Mouse (Mus musculus) neural tube, embryonic 13.5 days (tissue): Measurements from ENCODE around the gene Olfr94. TPM values are rescaled to one million over a fixed set of nuclear protein-coding genes. Genes with fewer than 3 reads are reported as not detected.
A peak's percentile ranks its signal among the peaks of the same experiment; 100 is the strongest.
"Not testable (repeated sequence)": the region's sequence is repeated elsewhere in the genome, so short reads cannot be mapped to it uniquely, and the experiment has no call there.

Source experiments
- ATAC-seq: fragments of 200-750 bp; cut with Nextera tagmentation; 2 replicates; pipeline ENCODE4 v1.8.0; 2017; ENCODE audit warnings: low read depth, mild to moderate bottlenecking, moderate TSS enrichment, moderate library complexity
- H3K27ac ChIP-seq: fragments of 300-500 bp; sonication (generic); replicated peaks from 2 replicates; pipeline ENCODE4 v1.5.1; 2015; ENCODE audit warnings: moderate library complexity, mild to moderate bottlenecking, inconsistent platforms
- H3K27me3 ChIP-seq: fragments of 300-500 bp; sonication (generic); 2 replicates; pipeline ENCODE4 v1.6.1; 2015; ENCODE audit warnings: mild to moderate bottlenecking, inconsistent platforms
- H3K36me3 ChIP-seq: fragments of 300-500 bp; sonication (generic); 2 replicates; pipeline ENCODE4 v1.6.1; 2015; ENCODE audit warnings: mild to moderate bottlenecking, inconsistent platforms
- H3K4me1 ChIP-seq: fragments of 300-500 bp; sonication (generic); replicated peaks from 2 replicates; pipeline ENCODE4 v1.6.1; 2015; ENCODE audit warnings: inconsistent platforms
- H3K4me2 ChIP-seq: fragments of 300-500 bp; sonication (generic); 2 replicates; pipeline ENCODE4 v1.6.1; 2015; ENCODE audit warnings: inconsistent platforms, mild to moderate bottlenecking, moderate library complexity
- H3K4me3 ChIP-seq: fragments of 300-500 bp; sonication (generic); 2 replicates; pipeline ENCODE4 v1.5.1; 2015; ENCODE audit warnings: mild to moderate bottlenecking, inconsistent platforms
- H3K9ac ChIP-seq: fragments of 300-500 bp; sonication (generic); 2 replicates; pipeline ENCODE4 v1.6.1; 2015; ENCODE audit warnings: moderate library complexity, mild to moderate bottlenecking, inconsistent platforms
- H3K9me3 ChIP-seq: fragments of 300-500 bp; sonication (generic); 2 replicates; pipeline ENCODE4 v1.6.1; 2016; ENCODE audit warnings: inconsistent platforms
- WGBS: fragments of 180-500 bp; shearing (Covaris S2); methylation state at CpG from one replicate; pipeline ENCODE4 v1.1.7; 2015; 5-methylcytosine and 5-hydroxymethylcytosine counted together
- polyA plus RNA-seq: library from polyadenylated mRNA; unstranded; fragments of >200 nt; fragmentation: Nextera tagmentation; extraction: Ambion mirVana; gene quantifications from 2 replicates; pipeline ENCODE4 v1.2.1, GENCODE M21; 2015

The Olfr94 gene
- not detected in 2 replicates for polyA plus RNA-seq

GRCm38 (mm10) chr17:37200894-37201293 lies at the start of gene Olfr94:
TSS of gene Olfr94 (minus strand) at chr17:37200994.
- no peaks in the 10 kb centered on the region for H3K9me3 ChIP-seq
- WGBS: 68% methylated on average over 2 of the region's 2 CpGs

GRCm38 (mm10) chr17:37250544-37250943 lies 49.8 kb upstream of the Olfr94 start:
- no peak overlapping the region for H3K9ac ChIP-seq
- H3K36me3 ChIP-seq: no peaks in the 10 kb centered on the region
- no peak overlapping the region for H3K4me3 ChIP-seq
- no peak overlapping the region for H3K27ac ChIP-seq
- H3K27me3 ChIP-seq: no peaks in the 10 kb centered on the region
- ATAC-seq: no peak
- no peak overlapping the region for H3K4me2 ChIP-seq
- no peaks in the 10 kb centered on the region for H3K9me3 ChIP-seq
- H3K4me1 ChIP-seq: no peaks in the 10 kb centered on the region
- 15% methylated on average over 1 of the region's 1 CpGs for WGBS

More at GRCm38 (mm10) chr17:37200894-37201293, at the start of gene Olfr94:
- ATAC-seq: no peak
- Histone ChIP-seq H3K36me3 (no peaks in the 10 kb centered on the region), H3K9ac (no peak within 1 kb of the TSS), H3K27me3 (peaks cover 35% of the 10 kb centered on the region), H3K4me1 (peaks cover 18% of the 10 kb centered on the region; the same call in 1 of the 2 replicates), H3K4me3 (no peak within 1 kb of the TSS), H3K27ac (no peak within 1 kb of the TSS), H3K4me2 (no peak within 1 kb of the TSS)

- Histone ChIP-seq H3K9ac (no peak overlapping the region), H3K9me3 (no peaks in the 10 kb centered on the region), H3K4me1 (no peaks in the 10 kb centered on the region), H3K36me3 (no peaks in the 10 kb centered on the region), H3K27ac (no peak overlapping the region), H3K4me3 (no peak overlapping the region), H3K27me3 (no peaks in the 10 kb centered on the region), H3K4me2 (no peak overlapping the region)
- no peak for ATAC-seq
Measured at GRCm38 (mm10) chr17:37249460-37249859, 48.7 kb upstream of the Olfr94 start.

- no peak overlapping the region for H3K9ac ChIP-seq
- no peak for ATAC-seq
- 36% methylated on average over 5 of the region's 5 CpGs for WGBS
Measured at GRCm38 (mm10) chr17:37246715-37247114, 45.9 kb upstream of the Olfr94 start.

GRCm38 (mm10) chr17:37242198-37242597 lies 41.4 kb upstream of the Olfr94 start:
- no peaks in the 10 kb centered on the region for H3K36me3 ChIP-seq
- H3K27ac ChIP-seq: no peak overlapping the region
- H3K9ac ChIP-seq: no peak overlapping the region
- H3K4me2 ChIP-seq: no peak overlapping the region
- ATAC-seq: no peak
- no peaks in the 10 kb centered on the region for H3K4me1 ChIP-seq
- 0 out of 2 replicates have a peak, but pooled peaks cover 7% of the 10 kb centered on the region for H3K9me3 ChIP-seq
- WGBS: 56% methylated on average over 3 of the region's 3 CpGs
- H3K4me3 ChIP-seq: no peak overlapping the region
- no peaks in the 10 kb centered on the region for H3K27me3 ChIP-seq

More at GRCm38 (mm10) chr17:37246715-37247114, 45.9 kb upstream of the Olfr94 start:
- Histone ChIP-seq H3K4me3 (no peak overlapping the region), H3K4me2 (no peak overlapping the region), H3K9me3 (no peaks in the 10 kb centered on the region), H3K36me3 (no peaks in the 10 kb centered on the region), H3K27ac (no peak overlapping the region), H3K4me1 (no peaks in the 10 kb centered on the region), H3K27me3 (no peaks in the 10 kb centered on the region)

GRCm38 (mm10) chr17:37237230-37237629 lies 36.4 kb upstream of the Olfr94 start, which contains the start of gene Olfr97:
TSS of gene Olfr97 (minus strand) at chr17:37237330.
- not testable (repeated sequence) for H3K9ac ChIP-seq, H3K4me3 ChIP-seq, H3K4me2 ChIP-seq, H3K27ac ChIP-seq, H3K36me3 ChIP-seq, H3K9me3 ChIP-seq, H3K27me3 ChIP-seq, ATAC-seq, H3K4me1 ChIP-seq
- 91% methylated on average over 2 of the region's 2 CpGs for WGBS

GRCm38 (mm10) chr17:37221879-37222278 lies 21.1 kb upstream of the Olfr94 start:
- ATAC-seq: no peak
- Histone ChIP-seq H3K4me3 (no peak overlapping the region), H3K9ac (no peak overlapping the region), H3K27ac (no peak overlapping the region), H3K27me3 (no peaks in the 10 kb centered on the region), H3K4me1 (no peaks in the 10 kb centered on the region), H3K4me2 (no peak overlapping the region), H3K36me3 (no peaks in the 10 kb centered on the region), H3K9me3 (peaks cover 9% of the 10 kb centered on the region)
- 23% methylated on average over 1 of the region's 1 CpGs for WGBS

GRCm38 (mm10) chr17:37219846-37220245 lies 19.1 kb upstream of the Olfr94 start, which contains the start of gene Olfr96:
TSS of gene Olfr96 (plus strand) at chr17:37220146.
- Histone ChIP-seq H3K4me3 (no peak within 1 kb of the TSS), H3K36me3 (no peaks in the 10 kb centered on the region), H3K27ac (no peak within 1 kb of the TSS), H3K27me3 (no peaks in the 10 kb centered on the region), H3K4me2 (no peak within 1 kb of the TSS), H3K9ac (no peak within 1 kb of the TSS), H3K9me3 (peaks cover 9% of the 10 kb centered on the region), H3K4me1 (no peaks in the 10 kb centered on the region)
- ATAC-seq: no peak
- 70% methylated on average over 4 of the region's 4 CpGs for WGBS

- ATAC-seq: no peak
- Histone ChIP-seq H3K4me3 (no peak overlapping the region), H3K36me3 (no peaks in the 10 kb centered on the region), H3K27ac (no peak overlapping the region), H3K9ac (no peak overlapping the region), H3K4me2 (no peak overlapping the region), H3K9me3 (peaks cover 9% of the 10 kb centered on the region), H3K27me3 (no peaks in the 10 kb centered on the region; the same call in 1 of the 2 replicates), H3K4me1 (no peaks in the 10 kb centered on the region)
- WGBS: 83% methylated on average over 3 of the region's 3 CpGs
Measured at GRCm38 (mm10) chr17:37218486-37218885, 17.7 kb upstream of the Olfr94 start.

GRCm38 (mm10) chr17:37213018-37213417 lies 12.2 kb upstream of the Olfr94 start, which contains the start of gene Olfr95:
TSS of gene Olfr95 (minus strand) at chr17:37213118.
- Histone ChIP-seq H3K36me3 (no peaks in the 10 kb centered on the region), H3K27me3 (peaks cover 23% of the 10 kb centered on the region), H3K4me1 (peaks cover 5% of the 10 kb centered on the region; the same call in 1 of the 2 replicates), H3K4me2 (no peak within 1 kb of the TSS), H3K27ac (no peak within 1 kb of the TSS), H3K9ac (no peak within 1 kb of the TSS), H3K4me3 (no peak within 1 kb of the TSS), H3K9me3 (peaks cover 8% of the 10 kb centered on the region)
- no peak for ATAC-seq
- 79% methylated on average over 3 of the region's 3 CpGs for WGBS

GRCm38 (mm10) chr17:37210884-37211768 lies 10.3 kb upstream of the Olfr94 start:
- peaks cover 5% of the 10 kb centered on the region; the same call in 1 of the 2 replicates for H3K4me1 ChIP-seq
- peaks cover 23% of the 10 kb centered on the region for H3K27me3 ChIP-seq
- no peaks in the 10 kb centered on the region for H3K36me3 ChIP-seq
- H3K27ac ChIP-seq: no peak overlapping the region
- peak overlapping the region; percentile 57 for H3K4me2 ChIP-seq
- H3K9me3 ChIP-seq: no peaks in the 10 kb centered on the region
- peak overlapping the region; percentile 40 for H3K4me3 ChIP-seq
- peak; percentile 85 for ATAC-seq
- peak overlapping the region; percentile 68 for H3K9ac ChIP-seq
- WGBS: 21% methylated on average over 40 of the region's 40 CpGs

GRCm38 (mm10) chr17:37203917-37204236 lies 3.1 kb upstream of the Olfr94 start:
- H3K4me3 ChIP-seq: no peak overlapping the region
- ATAC-seq: peak; percentile 73
- no peaks in the 10 kb centered on the region for H3K4me1 ChIP-seq
- 30% methylated on average over 3 of the region's 3 CpGs for WGBS
- no peak overlapping the region for H3K9ac ChIP-seq
- H3K9me3 ChIP-seq: no peaks in the 10 kb centered on the region
- H3K36me3 ChIP-seq: no peaks in the 10 kb centered on the region
- no peak overlapping the region for H3K4me2 ChIP-seq
- no peak overlapping the region for H3K27ac ChIP-seq
- peaks cover 6% of the 10 kb centered on the region; the same call in 1 of the 2 replicates for H3K27me3 ChIP-seq
